Mouse (Mus musculus): ENCODE measurements around the gene Rnf212. TPM values are rescaled to one million over a fixed set of nuclear protein-coding genes. Genes with fewer than 3 reads are reported as not detected.

Gene Rnf212
- polyA plus RNA-seq, 1 experiment: not detected

DNA sequence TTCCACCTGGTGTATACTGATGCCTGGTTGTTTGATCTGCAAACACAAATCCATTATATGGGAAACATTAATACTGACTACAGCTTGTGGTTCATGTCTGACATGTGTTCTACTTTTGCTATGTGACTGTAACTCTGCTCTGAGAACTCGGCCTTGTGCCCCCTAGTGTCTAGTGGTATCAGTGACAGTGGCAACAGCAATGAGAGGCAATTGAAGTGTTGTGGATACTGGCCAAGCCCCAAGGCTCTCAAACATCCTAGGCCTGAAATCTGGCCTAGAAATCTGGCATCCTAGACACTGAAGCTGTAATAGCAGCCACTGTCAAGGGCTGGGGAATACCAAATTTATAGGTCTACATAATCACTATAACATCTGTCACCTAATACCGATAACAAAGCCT lies 30.9 kb downstream of the Rnf212 start:
- H3K79me2 ChIP-seq (ENCODE audit: control insufficient read depth, insufficient read depth): no peaks in the 10 kb centered on the region

GRCm38 (mm10) chr5:108742596-108742995 lies 32.2 kb downstream of the Rnf212 start:
- no peaks in the 10 kb centered on the region for H3K79me2 ChIP-seq (ENCODE audit: control insufficient read depth, insufficient read depth)
- no peak overlapping the region for H3K4me3 ChIP-seq
- no peak for TF ChIP-seq TCF3 (IDR thresholded peaks at IDR 0.05; ENCODE audit: insufficient read length, low read depth)
- H3K4me2 ChIP-seq (ENCODE audit: low read depth): no peak overlapping the region
- H3K27me3 ChIP-seq (ENCODE audit: control insufficient read depth, insufficient read depth, insufficient read length): no peaks in the 10 kb centered on the region
- no peak overlapping the region for H3ac ChIP-seq (ENCODE audit: control insufficient read depth, insufficient read length)
- H3K36me3 ChIP-seq (ENCODE audit: control insufficient read depth, insufficient read depth): no peaks in the 10 kb centered on the region

More for the DNA sequence above, 30.9 kb downstream of the Rnf212 start:
- no peak overlapping the region for H3K4me3 ChIP-seq
- TF ChIP-seq TCF3 (IDR thresholded peaks at IDR 0.05; ENCODE audit: insufficient read length, low read depth): no peak
- H3ac ChIP-seq (ENCODE audit: control insufficient read depth, insufficient read length): no peak overlapping the region
- no peaks in the 10 kb centered on the region for H3K27me3 ChIP-seq (ENCODE audit: control insufficient read depth, insufficient read depth, insufficient read length)
- H3K4me2 ChIP-seq (ENCODE audit: low read depth): no peak overlapping the region
- H3K36me3 ChIP-seq (ENCODE audit: control insufficient read depth, insufficient read depth): no peaks in the 10 kb centered on the region

- H3K27me3 ChIP-seq (ENCODE audit: control insufficient read depth, insufficient read depth, insufficient read length): no peaks in the 10 kb centered on the region
- H3K36me3 ChIP-seq (ENCODE audit: control insufficient read depth, insufficient read depth): no peaks in the 10 kb centered on the region
- no peak overlapping the region for H3ac ChIP-seq (ENCODE audit: control insufficient read depth, insufficient read length)
- TF ChIP-seq TCF3 (IDR thresholded peaks at IDR 0.05; ENCODE audit: insufficient read length, low read depth) (no peak), USF1 (IDR thresholded peaks at IDR 0.05; ENCODE audit: low read depth) (peak; percentile 60)
- no peaks in the 10 kb centered on the region for H3K79me2 ChIP-seq (ENCODE audit: control insufficient read depth, insufficient read depth)
- no peak overlapping the region for H3K4me2 ChIP-seq (ENCODE audit: low read depth)
- H3K4me3 ChIP-seq: no peak overlapping the region
These were observed 32.9 kb downstream of the Rnf212 start for GRCm38 (mm10) chr5:108741844-108742243.

DNA sequence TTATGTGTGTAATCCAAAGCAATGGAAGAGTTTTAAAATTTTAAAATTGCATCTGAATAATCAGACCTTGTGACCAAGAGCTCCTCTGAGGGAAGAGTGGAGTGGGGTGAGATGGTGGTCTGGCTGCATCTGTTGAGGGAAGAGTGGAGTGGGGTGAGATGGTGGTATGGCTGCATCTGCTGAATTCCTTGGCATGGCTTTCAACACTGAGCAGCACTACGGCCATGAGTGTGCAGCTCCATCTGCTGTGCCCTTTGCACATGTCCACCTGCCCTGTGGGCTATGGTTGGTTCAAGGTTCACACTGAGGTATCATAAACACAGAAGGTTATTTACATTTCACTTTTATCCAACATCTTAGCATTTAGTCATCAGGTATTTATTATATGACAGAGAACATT lies 47.4 kb downstream of the Rnf212 start:
- Histone ChIP-seq H3K36me3 (ENCODE audit: control insufficient read depth, insufficient read depth) (no peaks in the 10 kb centered on the region), H3K4me2 (ENCODE audit: low read depth) (no peak overlapping the region), H3K79me2 (ENCODE audit: control insufficient read depth, insufficient read depth) (no peaks in the 10 kb centered on the region), H3K27me3 (ENCODE audit: control insufficient read depth, insufficient read depth, insufficient read length) (no peaks in the 10 kb centered on the region), H3K4me3 (no peak overlapping the region), H3ac (ENCODE audit: control insufficient read depth, insufficient read length) (no peak overlapping the region)
- TF ChIP-seq MAX (IDR thresholded peaks at IDR 0.05; ENCODE audit: low read depth) (no peak), E2F4 (IDR thresholded peaks at IDR 0.05; ENCODE audit: insufficient read depth) (no peak), POLR2AphosphoS2 (IDR thresholded peaks at IDR 0.05; ENCODE audit: insufficient read length, low read depth) (no peak), CEBPB (IDR thresholded peaks at IDR 0.05; ENCODE audit: insufficient read depth, poor library complexity, severe bottlenecking) (no peak), USF1 (IDR thresholded peaks at IDR 0.05; ENCODE audit: low read depth) (no peak), TCF12 (IDR thresholded peaks at IDR 0.05; ENCODE audit: insufficient read depth, poor library complexity, severe bottlenecking) (no peak), REST (IDR thresholded peaks at IDR 0.05; ENCODE audit: insufficient read depth, insufficient read length) (no peak), POLR2A (IDR thresholded peaks at IDR 0.05; ENCODE audit: insufficient read length, low read depth) (no peak)

DNA sequence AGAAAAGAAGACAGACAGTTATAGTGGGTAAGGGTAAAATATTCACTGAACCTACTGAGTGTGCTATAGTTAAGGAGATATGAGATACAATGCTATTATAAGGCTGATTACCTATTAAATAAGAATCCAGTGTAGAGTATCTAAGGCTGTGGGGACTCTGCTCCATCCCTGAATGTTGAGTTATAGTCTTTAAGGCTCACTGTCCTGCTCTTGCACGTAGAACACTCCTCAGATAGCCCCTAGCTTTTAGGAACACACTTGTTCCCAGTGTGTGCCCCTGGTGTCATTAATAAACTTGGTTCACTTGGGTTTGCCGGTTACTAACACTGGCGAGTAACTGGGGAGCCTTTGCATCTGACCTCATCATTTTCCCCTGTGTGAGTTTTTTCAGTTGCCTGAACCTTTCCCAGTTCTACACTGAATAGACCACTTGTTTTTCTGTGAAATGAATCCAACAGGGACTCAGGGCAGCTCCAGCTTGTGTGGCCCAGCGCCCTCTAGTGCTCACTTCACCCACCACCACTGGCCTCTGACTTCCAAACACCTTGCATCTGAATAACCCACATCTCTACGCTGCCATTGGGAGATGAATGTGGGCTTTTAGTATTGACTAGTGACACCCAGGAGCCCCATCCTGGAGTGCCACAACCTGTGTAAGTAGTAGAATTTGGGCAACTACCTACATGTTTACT lies 48.1 kb downstream of the Rnf212 start:
- no peak overlapping the region for H3K4me2 ChIP-seq (ENCODE audit: low read depth)
- no peaks in the 10 kb centered on the region for H3K27me3 ChIP-seq (ENCODE audit: control insufficient read depth, insufficient read depth, insufficient read length)
- no peaks in the 10 kb centered on the region for H3K36me3 ChIP-seq (ENCODE audit: control insufficient read depth, insufficient read depth)
- H3ac ChIP-seq (ENCODE audit: control insufficient read depth, insufficient read length): no peak overlapping the region
- no peaks in the 10 kb centered on the region for H3K79me2 ChIP-seq (ENCODE audit: control insufficient read depth, insufficient read depth)
- no peak overlapping the region for H3K4me3 ChIP-seq
- no peak for TF ChIP-seq MYOG (IDR thresholded peaks at IDR 0.05; ENCODE audit: control insufficient read depth in 1 of 3, insufficient read depth in 1 of 3, insufficient read length in 2 of 3, low read depth in 2 of 3)
- no peak for TF ChIP-seq MYOD1 (IDR thresholded peaks at IDR 0.05; ENCODE audit: control insufficient read depth in 1 of 3, insufficient read length in 2 of 3, low read depth in 2 of 3)
- no peak for TF ChIP-seq SRF (IDR thresholded peaks at IDR 0.05; ENCODE audit: control insufficient read depth, insufficient read length, low read depth)
- no peak for TF ChIP-seq POLR2A (IDR thresholded peaks at IDR 0.05; ENCODE audit: insufficient read length, low read depth)
- no peak for TF ChIP-seq USF1 (IDR thresholded peaks at IDR 0.05; ENCODE audit: low read depth)
- no peak for TF ChIP-seq TCF3 (IDR thresholded peaks at IDR 0.05; ENCODE audit: insufficient read length, low read depth)
- no peak for TF ChIP-seq POLR2AphosphoS2 (IDR thresholded peaks at IDR 0.05; ENCODE audit: insufficient read length, low read depth)
- no peak for TF ChIP-seq TCF12 (IDR thresholded peaks at IDR 0.05; ENCODE audit: insufficient read depth, poor library complexity, severe bottlenecking)

DNA sequence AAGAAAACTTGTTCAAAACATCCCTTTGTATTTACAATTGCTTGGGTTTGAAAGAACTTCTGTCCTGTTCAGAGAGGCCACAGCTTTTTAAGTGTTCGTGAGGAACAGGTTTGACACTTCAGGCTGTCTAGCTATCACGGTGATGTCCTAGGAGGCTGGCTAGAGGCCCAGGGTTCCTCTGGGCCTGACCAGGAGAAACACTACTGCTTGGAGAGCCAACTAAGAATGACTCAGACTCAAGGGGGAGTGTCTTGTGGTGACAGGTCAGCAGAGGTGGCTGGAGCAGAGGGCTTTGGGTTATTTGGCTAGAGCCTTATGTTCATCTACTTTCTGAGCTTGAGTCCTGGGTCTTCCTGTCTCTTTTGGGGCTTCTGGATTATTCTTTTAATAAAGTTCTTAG lies 50.8 kb downstream of the Rnf212 start:
- no peaks in the 10 kb centered on the region for H3K36me3 ChIP-seq (ENCODE audit: control insufficient read depth, insufficient read depth)
- no peak for TF ChIP-seq TCF3 (IDR thresholded peaks at IDR 0.05; ENCODE audit: insufficient read length, low read depth)
- no peak for TF ChIP-seq POLR2AphosphoS2 (IDR thresholded peaks at IDR 0.05; ENCODE audit: insufficient read length, low read depth)
- no peak for TF ChIP-seq SRF (IDR thresholded peaks at IDR 0.05; ENCODE audit: control insufficient read depth, insufficient read length, low read depth)
- TF ChIP-seq REST (IDR thresholded peaks at IDR 0.05; ENCODE audit: insufficient read depth, insufficient read length): no peak
- TF ChIP-seq MAX (IDR thresholded peaks at IDR 0.05; ENCODE audit: low read depth): no peak
- TF ChIP-seq MYOD1 (IDR thresholded peaks at IDR 0.05; ENCODE audit: control insufficient read depth in 1 of 3, insufficient read length in 2 of 3, low read depth in 2 of 3): no peak
- TF ChIP-seq MYOG (IDR thresholded peaks at IDR 0.05; ENCODE audit: control insufficient read depth in 1 of 3, insufficient read depth in 1 of 3, insufficient read length in 2 of 3, low read depth in 2 of 3): no peak
- no peak for TF ChIP-seq POLR2A (IDR thresholded peaks at IDR 0.05; ENCODE audit: insufficient read length, low read depth)
- TF ChIP-seq E2F4 (IDR thresholded peaks at IDR 0.05; ENCODE audit: insufficient read depth): no peak
- no peak for TF ChIP-seq TCF12 (IDR thresholded peaks at IDR 0.05; ENCODE audit: insufficient read depth, poor library complexity, severe bottlenecking)
- no peak for TF ChIP-seq CEBPB (IDR thresholded peaks at IDR 0.05; ENCODE audit: insufficient read depth, poor library complexity, severe bottlenecking)
- TF ChIP-seq USF1 (IDR thresholded peaks at IDR 0.05; ENCODE audit: low read depth): no peak
- no peaks in the 10 kb centered on the region for H3K79me2 ChIP-seq (ENCODE audit: control insufficient read depth, insufficient read depth)
- no peak overlapping the region for H3ac ChIP-seq (ENCODE audit: control insufficient read depth, insufficient read length)
- no peak overlapping the region for H3K4me3 ChIP-seq
- no peaks in the 10 kb centered on the region for H3K27me3 ChIP-seq (ENCODE audit: control insufficient read depth, insufficient read depth, insufficient read length)
- H3K4me2 ChIP-seq (ENCODE audit: low read depth): no peak overlapping the region
